Mouse (Mus musculus) small intestine, adult 2 months (tissue): ENCODE measurements around the gene Col6a5.

Source experiments
- CTCF ChIP-seq: fragments of 200-500 bp; IDR thresholded peaks from 2 replicates; pipeline ENCODE4 v1.5.1; 2012; ENCODE audit warnings: low read depth, mild to moderate bottlenecking, control low read depth, inconsistent platforms, low read length, moderate library complexity, mixed read lengths; ENCODE audit not compliant: insufficient replicate concordance, insufficient read length; ENCODE audit errors: extremely low read depth
- POLR2A ChIP-seq: fragments of 200-500 bp; IDR thresholded peaks from 2 replicates; pipeline ENCODE4 v1.6.1; 2012; ENCODE audit warnings: low read depth, mild to moderate bottlenecking, control low read depth, inconsistent platforms, low read length, moderate library complexity

DNA sequence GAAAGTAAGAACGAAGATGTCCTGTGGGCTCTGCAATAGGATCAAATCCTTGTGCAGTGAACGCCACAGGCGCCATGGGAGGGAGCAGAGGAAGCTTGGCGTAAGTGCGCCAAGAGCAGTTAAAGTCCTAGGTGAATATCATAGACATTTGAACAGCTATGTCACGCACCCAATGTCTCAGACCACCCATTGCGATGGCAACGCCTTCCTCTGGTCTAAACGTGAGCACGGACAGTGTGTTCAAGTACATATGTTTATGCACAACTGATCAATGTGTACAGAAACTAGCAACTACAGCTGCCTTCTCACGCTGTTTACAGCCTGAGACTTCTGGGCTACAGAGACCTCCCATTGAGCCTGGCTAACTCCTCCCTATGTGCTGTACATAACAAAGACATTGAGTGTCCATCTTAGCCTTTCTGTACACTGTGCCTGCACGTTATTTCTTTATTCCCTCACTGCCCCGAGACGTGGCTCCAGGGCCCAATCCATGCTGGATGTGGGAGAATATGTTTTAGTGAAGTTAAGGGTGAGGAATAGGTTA, 11.0 kb upstream of the Col6a5 start:
- TF ChIP-seq CTCF (no peak), POLR2A (no peak)
